Mouse (Mus musculus) forebrain, embryonic 14.5 days (tissue): ENCODE measurements around the gene Fut7. TPM values are rescaled to one million over a fixed set of nuclear protein-coding genes. Genes with fewer than 3 reads are reported as not detected.

Source experiments
- ATAC-seq: fragments of 200-750 bp; cut with Nextera tagmentation; 2 replicates; pipeline ENCODE4 v1.8.0; 2017; ENCODE audit warnings: mild to moderate bottlenecking, moderate library complexity
- DNase-seq: peaks from one replicate; pipeline ENCODE4 v3.0.0-alpha.2; 2015; ENCODE audit warnings: low spot score
- H3K27ac ChIP-seq: fragments of 300-500 bp; sonication (generic); 2 replicates; pipeline ENCODE4 v1.5.1; 2014; ENCODE audit warnings: low read depth, mild to moderate bottlenecking, control low read depth, low read length, moderate library complexity
- H3K27me3 ChIP-seq: fragments of 300-500 bp; sonication (generic); replicated peaks from 2 replicates; pipeline ENCODE4 v1.6.1; 2014; ENCODE audit warnings: low read length, control low read depth, mixed read lengths; ENCODE audit not compliant: control insufficient read depth, insufficient read depth
- H3K36me3 ChIP-seq: fragments of 300-500 bp; sonication (generic); 2 replicates; pipeline ENCODE4 v1.6.1; 2014; ENCODE audit warnings: low read length, control low read depth; ENCODE audit not compliant: control insufficient read depth, insufficient read depth
- H3K4me1 ChIP-seq: fragments of 300-500 bp; sonication (generic); 2 replicates; pipeline ENCODE4 v1.6.1; 2014; ENCODE audit warnings: antibody characterized with exemption, low read length, control low read depth; ENCODE audit not compliant: control insufficient read depth, insufficient read depth
- H3K4me2 ChIP-seq: fragments of 300-500 bp; sonication (generic); 2 replicates; pipeline ENCODE4 v1.6.1; 2014; ENCODE audit warnings: mild to moderate bottlenecking, control low read depth, low read length
- H3K4me3 ChIP-seq: fragments of 300-500 bp; sonication (generic); 2 replicates; pipeline ENCODE4 v1.5.1; 2014; ENCODE audit warnings: low read depth, low read length, control low read depth
- H3K9ac ChIP-seq: fragments of 300-500 bp; sonication (generic); 2 replicates; pipeline ENCODE4 v1.6.1; 2014; ENCODE audit warnings: mild to moderate bottlenecking, low read length, control low read depth, moderate library complexity
- H3K9me3 ChIP-seq: fragments of 300-500 bp; sonication (generic); replicated peaks from 2 replicates; pipeline ENCODE4 v1.6.1; 2016; ENCODE audit warnings: low read length, control low read depth, mixed read lengths; ENCODE audit not compliant: control insufficient read depth
- WGBS: fragments of 180-500 bp; shearing (Covaris S2); extraction: QIAGEN DNeasy Blood & Tissue Kit; methylation state at CpG from one replicate; pipeline ENCODE4 v1.1.7; 2014; 5-methylcytosine and 5-hydroxymethylcytosine counted together
- polyA plus RNA-seq: library from polyadenylated mRNA; unstranded; fragments of >200 nt; fragmentation: Nextera tagmentation; extraction: Ambion mirVana; gene quantifications from 2 replicates; pipeline ENCODE4 v1.2.1, GENCODE M21; 2014

Gene Fut7
- polyA plus RNA-seq, 1 experiment from 2014 or later = not detected

GRCm38 (mm10) chr2:25461407-25461806 is 38.3 kb downstream of the Fut7 start:
- ATAC-seq = no peak
- Histone ChIP-seq H3K27me3 (no peaks in the 10 kb centered on the region), H3K27ac (peak overlapping the region; percentile 95), H3K36me3 (peaks cover 20% of the 10 kb centered on the region), H3K9me3 (no peaks in the 10 kb centered on the region), H3K9ac (peak overlapping the region; percentile 56), H3K4me2 (peak overlapping the region; percentile 87), H3K4me1 (peaks cover 11% of the 10 kb centered on the region), H3K4me3 (peak overlapping the region; percentile 54)
- WGBS = 24% methylated on average over 3 of the region's 3 CpGs
- DNase-seq = no peak

- Histone ChIP-seq H3K4me2 (no peak overlapping the region), H3K27ac (no peak overlapping the region), H3K4me1 (peaks cover 11% of the 10 kb centered on the region), H3K27me3 (no peaks in the 10 kb centered on the region), H3K36me3 (peaks cover 6% of the 10 kb centered on the region), H3K4me3 (no peak overlapping the region), H3K9me3 (no peaks in the 10 kb centered on the region), H3K9ac (no peak overlapping the region)
- DNase-seq (no peak), ATAC-seq (no peak)
- WGBS = 88% methylated on average over 3 of the region's 3 CpGs
Measured at GRCm38 (mm10) chr2:25463630-25464029, 40.6 kb downstream of the Fut7 start.

GRCm38 (mm10) chr2:25465256-25465655 is 42.2 kb downstream of the Fut7 start:
- Histone ChIP-seq H3K4me3 (no peak overlapping the region), H3K27me3 (no peaks in the 10 kb centered on the region), H3K36me3 (no peaks in the 10 kb centered on the region), H3K9ac (no peak overlapping the region), H3K27ac (no peak overlapping the region), H3K4me2 (no peak overlapping the region), H3K4me1 (peaks cover 13% of the 10 kb centered on the region; the same call in 1 of the 2 replicates), H3K9me3 (no peaks in the 10 kb centered on the region)
- ATAC-seq (no peak), DNase-seq (no peak)
- 88% methylated on average over 2 of the region's 2 CpGs for WGBS

- H3K4me1 ChIP-seq = peaks cover 13% of the 10 kb centered on the region; the same call in 1 of the 2 replicates
- H3K9ac ChIP-seq = no peak overlapping the region; the same call in 1 of the 2 replicates
- H3K9me3 ChIP-seq = no peaks in the 10 kb centered on the region
- 35% methylated on average over 10 of the region's 10 CpGs for WGBS
- H3K4me2 ChIP-seq = no peak overlapping the region
- no peaks in the 10 kb centered on the region for H3K36me3 ChIP-seq
- H3K27ac ChIP-seq = peak overlapping the region; percentile 14; the same call in 1 of the 2 replicates
- ATAC-seq = no peak
- no peaks in the 10 kb centered on the region for H3K27me3 ChIP-seq
- H3K4me3 ChIP-seq = no peak overlapping the region
- DNase-seq = no peak
Measured at GRCm38 (mm10) chr2:25465816-25466635, 43.0 kb downstream of the Fut7 start.

- Histone ChIP-seq H3K9me3 (no peaks in the 10 kb centered on the region), H3K4me3 (no peak overlapping the region), H3K9ac (no peak overlapping the region), H3K4me1 (peaks cover 8% of the 10 kb centered on the region; the same call in 1 of the 2 replicates), H3K27me3 (no peaks in the 10 kb centered on the region), H3K4me2 (no peak overlapping the region), H3K36me3 (no peaks in the 10 kb centered on the region), H3K27ac (no peak overlapping the region)
- ATAC-seq (no peak), DNase-seq (no peak)
- WGBS = 73% methylated on average over 14 of the region's 14 CpGs
Measured at GRCm38 (mm10) chr2:25467606-25468303, 44.7 kb downstream of the Fut7 start.

GRCm38 (mm10) chr2:25468962-25469915 is 46.2 kb downstream of the Fut7 start:
- WGBS = 67% methylated on average over 10 of the region's 10 CpGs
- Histone ChIP-seq H3K27me3 (no peaks in the 10 kb centered on the region), H3K9me3 (no peaks in the 10 kb centered on the region), H3K4me3 (no peak overlapping the region), H3K4me1 (peaks cover 8% of the 10 kb centered on the region; the same call in 1 of the 2 replicates), H3K9ac (no peak overlapping the region), H3K36me3 (no peaks in the 10 kb centered on the region), H3K4me2 (no peak overlapping the region), H3K27ac (peak overlapping the region; percentile 67)
- DNase-seq (peak; percentile 79), ATAC-seq (peak; percentile 71)

GRCm38 (mm10) chr2:25469969-25470368 is 46.9 kb downstream of the Fut7 start, which contains the start of gene Ptgds:
Ptgds (minus strand) TSS chr2:25470046.
- Histone ChIP-seq H3K4me3 (no peak within 1 kb of the TSS), H3K9ac (no peak within 1 kb of the TSS), H3K27ac (peak within 1 kb of the TSS; percentile 67), H3K4me1 (peaks cover 8% of the 10 kb centered on the region; the same call in 1 of the 2 replicates), H3K4me2 (no peak within 1 kb of the TSS), H3K27me3 (no peaks in the 10 kb centered on the region), H3K36me3 (no peaks in the 10 kb centered on the region), H3K9me3 (no peaks in the 10 kb centered on the region)
- no peak for ATAC-seq
- WGBS = 68% methylated on average over 6 of the region's 6 CpGs
- no peak for DNase-seq

GRCm38 (mm10) chr2:25472550-25472949 is 49.5 kb downstream of the Fut7 start:
- Histone ChIP-seq H3K4me1 (peaks cover 8% of the 10 kb centered on the region; the same call in 1 of the 2 replicates), H3K9me3 (no peaks in the 10 kb centered on the region), H3K27me3 (no peaks in the 10 kb centered on the region), H3K36me3 (no peaks in the 10 kb centered on the region), H3K4me2 (no peak overlapping the region), H3K9ac (no peak overlapping the region), H3K4me3 (no peak overlapping the region), H3K27ac (no peak overlapping the region)
- 84% methylated on average over 2 of the region's 2 CpGs for WGBS
- no peak for DNase-seq
- no peak for ATAC-seq
